Mouse (Mus musculus) brain, embryonic 14.5 days (tissue): ENCODE measurements around the gene Pole2.
"Not testable (repeated sequence)": the region's sequence is repeated elsewhere in the genome, so short reads cannot be mapped to it uniquely, and the experiment has no call there.

ENCODE experiments used
- CTCF ChIP-seq: fragments of 200-500 bp; IDR thresholded peaks from 2 replicates; pipeline ENCODE4 v1.5.1; 2012; ENCODE audit warnings: inconsistent platforms, mild to moderate bottlenecking, moderate library complexity, borderline replicate concordance; ENCODE audit not compliant: insufficient read depth, insufficient read length; ENCODE audit errors: extremely low read depth
- POLR2A ChIP-seq: fragments of 200-500 bp; IDR thresholded peaks from 2 replicates; pipeline ENCODE4 v1.6.1; 2012; ENCODE audit warnings: mild to moderate bottlenecking, inconsistent platforms, borderline replicate concordance; ENCODE audit not compliant: poor library complexity, insufficient read depth, insufficient read length, severe bottlenecking; ENCODE audit errors: extremely low read depth

DNA sequence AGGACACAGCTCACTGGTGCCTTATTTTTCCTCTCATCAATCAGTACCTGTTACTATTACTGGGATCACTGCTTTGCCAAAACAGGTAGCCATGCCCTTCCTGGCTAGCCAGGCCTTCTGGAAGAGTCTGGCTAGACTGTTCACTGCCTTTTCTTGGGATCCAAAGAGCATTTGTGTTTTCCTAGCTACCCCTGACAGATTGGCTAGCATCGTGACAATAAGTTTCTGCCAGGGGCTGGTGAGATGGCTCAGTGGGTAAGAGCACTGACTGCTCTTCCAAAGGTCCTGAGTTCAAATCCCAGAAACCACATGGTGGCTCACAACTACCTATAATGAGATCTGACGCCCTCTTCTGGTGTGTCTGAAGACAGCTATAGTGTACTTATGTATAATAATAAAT is 67.3 kb downstream of the Pole2 start:
- not testable (repeated sequence) for TF ChIP-seq CTCF, POLR2A
